Mouse (Mus musculus) left cerebral cortex, adult 2 months (tissue): ENCODE results near the gene Ankfn1. TPM values are rescaled to one million over a fixed set of nuclear protein-coding genes. Genes with fewer than 3 reads are reported as not detected.
A peak's percentile ranks its signal among the peaks of the same experiment; 100 is the strongest.

Source experiments
- DNase-seq, 2 experiments: peaks; one replicate each; pipeline ENCODE4 v3.0.0; 2021 to 2022; ENCODE audit warnings: low spot score in 2 of 2, mixed read lengths in 1 of 2; ENCODE audit errors: extremely low spot score in 1 of 2
- H3K27ac ChIP-seq: fragments of 200-600 bp; 2 replicates; pipeline ENCODE4 v1.8.1; 2022
- H3K4me3 ChIP-seq: fragments of 200-600 bp; 2 replicates; pipeline ENCODE4 v1.8.1; 2022
- CTCF ChIP-seq: fragments of 200-600 bp; IDR thresholded peaks from 2 replicates; pipeline ENCODE4 v1.8.1; 2022; ENCODE audit warnings: antibody characterized with exemption, mild to moderate bottlenecking, moderate library complexity
- intact Hi-C: fragments of 180-260 bp; cut with DNase I; formaldehyde crosslinking; loops from one replicate; pipeline ENCODE4 v1.15.1; 2025
- total RNA-seq, 2 experiments: library from RNA; stranded (reverse); gene quantifications; 2 replicates each; pipeline ENCODE4 v1.2.3; 2021

Gene Ankfn1
- total RNA-seq, 2 experiments from 2014 or later = 11.0 to 13.1 TPM

DNA sequence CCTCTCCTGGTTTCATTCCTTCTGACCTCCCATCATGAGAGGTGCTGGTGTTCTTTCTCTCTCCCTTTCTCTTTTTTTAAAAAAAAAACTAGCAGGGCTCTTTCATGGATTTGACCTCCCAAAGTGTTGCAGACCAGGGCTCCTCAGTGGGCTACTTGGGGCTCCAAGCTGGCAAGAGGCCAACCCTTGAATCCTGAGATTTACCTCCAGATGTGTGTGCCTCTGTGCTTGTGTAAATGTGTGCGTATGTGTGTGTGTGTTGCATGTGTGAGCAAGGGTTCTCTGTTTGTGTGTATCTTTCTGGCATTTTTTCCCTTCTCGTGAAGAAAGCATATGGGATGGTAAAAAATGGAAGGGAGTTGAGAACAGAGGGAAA lies 394.8 kb downstream of the Ankfn1 start:
- Histone ChIP-seq H3K4me3 (no peak overlapping the region), H3K27ac (no peak overlapping the region)
- no peak for DNase-seq
- intact Hi-C loops = no loop called here
- no peak for TF ChIP-seq CTCF

DNA sequence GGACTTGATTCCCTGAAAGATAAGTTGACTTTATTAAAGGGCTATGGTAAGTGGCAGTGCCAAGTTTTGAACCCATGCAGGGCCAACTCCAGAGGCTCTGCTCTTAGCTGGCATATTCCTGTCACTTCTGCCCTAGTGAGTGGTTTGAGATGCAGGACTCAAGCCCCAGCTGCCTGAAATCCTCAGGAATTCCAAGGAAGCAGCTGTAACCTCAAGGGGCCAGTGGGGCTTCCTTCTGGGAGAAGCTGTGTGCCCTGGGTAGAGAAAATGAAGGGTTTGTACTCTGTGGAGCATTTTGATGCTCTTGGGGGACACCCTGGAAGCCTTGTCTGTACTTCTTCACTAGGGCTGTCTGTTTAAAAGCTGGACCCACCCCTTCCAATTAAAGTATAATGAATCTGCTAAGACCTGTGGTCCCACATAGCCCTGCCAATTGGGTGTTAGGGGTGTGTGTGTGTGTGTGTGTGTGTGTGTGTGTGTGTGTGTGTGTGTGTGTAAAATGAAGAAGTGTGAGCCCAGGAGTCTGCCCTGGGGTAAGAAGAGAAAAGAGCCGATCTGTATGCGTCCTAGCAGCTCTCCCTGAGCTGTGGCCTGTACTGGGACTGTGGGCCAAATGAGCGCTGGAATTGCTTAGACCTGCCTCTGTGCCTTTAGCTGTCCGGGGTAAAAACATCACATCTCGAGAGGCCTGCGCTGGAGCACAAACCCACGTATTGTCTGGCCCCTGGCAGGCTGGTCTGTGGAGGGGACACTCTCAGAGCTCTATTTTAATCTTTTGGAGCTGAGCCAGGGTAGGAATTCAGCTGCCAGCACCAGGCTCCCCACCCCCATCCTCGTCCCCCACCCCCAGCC lies 395.4 kb downstream of the Ankfn1 start:
- Histone ChIP-seq H3K4me3 (no peak overlapping the region), H3K27ac (no peak overlapping the region)
- TF ChIP-seq CTCF = no peak
- intact Hi-C loops = no loop called here
- peak in 1 of 2 experiments; percentile 22 for DNase-seq

GRCm38 (mm10) chr11:89370941-89371340 lies 406.5 kb downstream of the Ankfn1 start:
- no peak for DNase-seq
- TF ChIP-seq CTCF = no peak
- Histone ChIP-seq H3K4me3 (no peak overlapping the region), H3K27ac (no peak overlapping the region)
- intact Hi-C loops = no loop called here

- Histone ChIP-seq H3K27ac (no peak overlapping the region), H3K4me3 (no peak overlapping the region)
- intact Hi-C loops = no loop called here
- no peak for DNase-seq
- no peak for TF ChIP-seq CTCF
Measured at GRCm38 (mm10) chr11:89370373-89370772, 407.1 kb downstream of the Ankfn1 start.

GRCm38 (mm10) chr11:89363981-89364380 lies 413.5 kb downstream of the Ankfn1 start:
- no peak overlapping the region for H3K27ac ChIP-seq
- no peak for DNase-seq
- no peak overlapping the region for H3K4me3 ChIP-seq
- no peak for TF ChIP-seq CTCF
- intact Hi-C loops = no loop called here

- Histone ChIP-seq H3K27ac (no peak overlapping the region), H3K4me3 (no peak overlapping the region)
- intact Hi-C loops = no loop called here
- DNase-seq = no peak
- no peak for TF ChIP-seq CTCF
Measured at GRCm38 (mm10) chr11:89360895-89361294, 416.6 kb downstream of the Ankfn1 start.

DNA sequence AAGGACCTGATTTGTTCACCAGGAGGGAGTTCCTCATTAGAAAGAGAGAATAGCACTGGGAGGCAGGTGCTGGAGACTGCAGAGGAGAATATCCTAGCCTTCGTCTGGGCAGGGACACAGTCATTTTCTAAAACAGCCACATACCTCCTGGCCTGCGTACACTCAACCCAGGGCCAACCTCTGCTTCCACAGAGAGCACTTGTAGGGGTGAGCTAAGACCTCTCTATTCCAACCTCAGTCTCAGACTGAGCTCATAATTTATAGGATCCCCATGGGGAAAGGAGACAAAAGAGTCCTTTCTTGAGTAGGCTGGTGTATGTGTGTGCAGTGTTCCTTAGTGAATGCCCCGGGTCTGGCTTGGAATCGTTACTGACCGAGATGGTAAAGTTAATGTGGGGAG lies 418.9 kb downstream of the Ankfn1 start:
- H3K4me3 ChIP-seq = no peak overlapping the region
- H3K27ac ChIP-seq = no peak overlapping the region
- no peak for TF ChIP-seq CTCF
- intact Hi-C loops = no loop called here
- DNase-seq = no peak

- intact Hi-C loops = no loop called here
- no peak for DNase-seq
- H3K4me3 ChIP-seq = no peak overlapping the region
- no peak for TF ChIP-seq CTCF
- no peak overlapping the region for H3K27ac ChIP-seq
Measured at GRCm38 (mm10) chr11:89356479-89356878, 421.0 kb downstream of the Ankfn1 start.

- H3K27ac ChIP-seq = no peak overlapping the region
- intact Hi-C loops = no loop called here
- no peak overlapping the region for H3K4me3 ChIP-seq
- DNase-seq = no peak
- TF ChIP-seq CTCF = no peak
Measured at GRCm38 (mm10) chr11:89356018-89356417, 421.4 kb downstream of the Ankfn1 start.

DNA sequence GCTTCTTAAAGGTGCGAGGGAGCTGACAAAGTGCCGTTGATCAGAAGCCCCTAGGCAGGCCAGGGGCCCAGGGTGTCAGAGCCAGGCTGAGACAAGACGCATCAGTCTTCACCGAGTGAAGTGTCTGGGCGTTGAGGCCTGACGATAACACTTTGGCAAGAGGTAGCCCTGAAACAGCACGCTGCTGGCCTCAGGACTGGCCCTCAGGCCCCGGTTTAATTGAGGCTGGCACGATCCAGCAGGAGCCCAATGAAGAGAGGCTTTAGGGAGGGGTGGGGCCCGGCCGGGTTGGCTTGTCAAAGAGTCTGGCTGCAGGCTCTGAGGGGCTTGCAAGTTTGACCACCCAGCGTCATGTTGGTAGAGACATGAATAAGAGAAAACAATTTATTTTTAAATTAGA lies 437.2 kb downstream of the Ankfn1 start:
- no peak for TF ChIP-seq CTCF
- intact Hi-C loops = no loop called here
- DNase-seq = no peak

More for the DNA sequence above, 437.2 kb downstream of the Ankfn1 start:
- H3K27ac ChIP-seq = no peak overlapping the region
- H3K4me3 ChIP-seq = no peak overlapping the region

Other genes starting within 250 kb of the Ankfn1 start
- gene Pctp, start 225.2 kb upstream of the Ankfn1 start, total RNA-seq = 1 to 10 TPM; 1.1 to 1.3 TPM